Mouse (Mus musculus) MEL (cell line): ENCODE data around the gene Crb3. TPM values are rescaled to one million over a fixed set of nuclear protein-coding genes. Genes with fewer than 3 reads are reported as not detected.

ENCODE experiments used
- DNase-seq: peaks from one replicate; pipeline ENCODE4 v3.0.0; 2011; ENCODE audit warnings: low read depth, low spot score
- H3K27ac ChIP-seq: 2 replicates; pipeline ENCODE4 v1.5.1; 2012; ENCODE audit warnings: low read depth, mild to moderate bottlenecking, control low read depth, low read length, moderate library complexity; ENCODE audit not compliant: control insufficient read depth
- H3K27me3 ChIP-seq, 2 experiments: fragments of 150-350 bp in 1 of 2; sonication (generic) in 1 of 2; 2 replicates each; pipeline ENCODE4 v1.6.1; 2012; ENCODE audit warnings: low read length in 2 of 2, mild to moderate bottlenecking in 2 of 2, improper control_type of control experiment in 1 of 2, moderate library complexity in 1 of 2; ENCODE audit not compliant: insufficient read depth in 2 of 2, control insufficient read depth in 1 of 2
- H3K36me3 ChIP-seq, 2 experiments: 2 replicates each; pipeline ENCODE4 v1.6.1; 2012 to 2014; ENCODE audit warnings: low read length in 2 of 2, improper control_type of control experiment in 1 of 2, inconsistent platforms in 1 of 2, mild to moderate bottlenecking in 1 of 2; ENCODE audit not compliant: insufficient read depth in 2 of 2, control insufficient read depth in 1 of 2
- H3K4me1 ChIP-seq, 2 experiments: fragments of 150-350 bp in 1 of 2; sonication (generic) in 1 of 2; 2 replicates each; pipeline ENCODE4 v1.6.1; 2012; ENCODE audit warnings: low read length in 2 of 2, improper control_type of control experiment in 1 of 2, mild to moderate bottlenecking in 1 of 2; ENCODE audit not compliant: insufficient read depth in 2 of 2, control insufficient read depth in 1 of 2
- H3K4me3 ChIP-seq, 2 experiments: fragments of 150-350 bp in 1 of 2; sonication (generic) in 1 of 2; 2 replicates each; pipeline ENCODE4 v1.5.1; 2012; ENCODE audit warnings: low read depth in 2 of 2, low read length in 2 of 2, mild to moderate bottlenecking in 2 of 2, moderate library complexity in 2 of 2, control low read depth in 1 of 2, improper control_type of control experiment in 1 of 2; ENCODE audit not compliant: control insufficient read depth in 1 of 2, insufficient read depth in 1 of 2
- H3K79me2 ChIP-seq: 2 replicates; pipeline ENCODE4 v1.6.1; 2012; ENCODE audit warnings: mild to moderate bottlenecking, low read length, moderate library complexity; ENCODE audit not compliant: control insufficient read depth, poor library complexity, insufficient read depth
- H3K9ac ChIP-seq: 2 replicates; pipeline ENCODE4 v1.6.1; 2012; ENCODE audit warnings: low read depth, mild to moderate bottlenecking, control low read depth, low read length, moderate library complexity; ENCODE audit not compliant: control insufficient read depth, poor library complexity, severe bottlenecking
- H3K9me3 ChIP-seq: fragments of 150-350 bp; sonication (generic); replicated peaks from 2 replicates; pipeline ENCODE4 v1.6.1; 2012; ENCODE audit warnings: mild to moderate bottlenecking, low read length, improper control_type of control experiment, moderate library complexity; ENCODE audit not compliant: insufficient read depth
- BHLHE40 ChIP-seq: IDR thresholded peaks from 2 replicates; pipeline ENCODE4 v1.6.1; 2012; ENCODE audit warnings: low read depth, mild to moderate bottlenecking, inconsistent platforms, low read length, improper control_type of control experiment, borderline replicate concordance
- CHD1 ChIP-seq: IDR thresholded peaks from 2 replicates; pipeline ENCODE4 v1.6.1; 2012; ENCODE audit warnings: low read depth, mild to moderate bottlenecking, inconsistent platforms, low read length, improper control_type of control experiment
- CHD2 ChIP-seq: IDR thresholded peaks from 2 replicates; pipeline ENCODE4 v1.6.1; 2011; ENCODE audit warnings: low read length, improper control_type of control experiment
- HCFC1 ChIP-seq: IDR thresholded peaks from 2 replicates; pipeline ENCODE4 v1.6.1; 2012; ENCODE audit warnings: low read depth, mild to moderate bottlenecking, inconsistent platforms, low read length, improper control_type of control experiment, moderate library complexity
- KAT2A ChIP-seq: conservative IDR thresholded peaks from 2 replicates; pipeline ENCODE4 v1.6.1; 2012; ENCODE audit warnings: low read depth, low read length, improper control_type of control experiment, inconsistent platforms
- POLR2A ChIP-seq, 2 experiments: IDR thresholded peaks; 2 replicates each; pipeline ENCODE4 v1.6.1; 2011 to 2012; ENCODE audit warnings: low read length in 2 of 2, mild to moderate bottlenecking in 2 of 2, control low read depth in 1 of 2, improper control_type of control experiment in 1 of 2, low read depth in 1 of 2, moderate library complexity in 1 of 2; ENCODE audit not compliant: control insufficient read depth in 1 of 2, insufficient read depth in 1 of 2, poor library complexity in 1 of 2
- POLR2AphosphoS2 ChIP-seq: IDR thresholded peaks from 2 replicates; pipeline ENCODE4 v1.6.1; 2011; ENCODE audit warnings: low read length, improper control_type of control experiment
- POLR2AphosphoS5 ChIP-seq: IDR thresholded peaks from 2 replicates; pipeline ENCODE4 v1.6.1; 2012; ENCODE audit warnings: low read depth, borderline replicate concordance, mild to moderate bottlenecking, inconsistent platforms, low read length, moderate library complexity, mixed read lengths
- TBP ChIP-seq: IDR thresholded peaks from 2 replicates; pipeline ENCODE4 v1.8.0; 2011; ENCODE audit warnings: low read depth, low read length, improper control_type of control experiment
- USF1 ChIP-seq: IDR thresholded peaks from 2 replicates; pipeline ENCODE4 v1.6.1; 2014; ENCODE audit warnings: low read depth, mild to moderate bottlenecking, inconsistent platforms, low read length, improper control_type of control experiment, moderate library complexity
- ZMIZ1 ChIP-seq: IDR thresholded peaks from 2 replicates; pipeline ENCODE4 v1.6.1; 2012; ENCODE audit warnings: low read depth, mild to moderate bottlenecking, inconsistent platforms, low read length, improper control_type of control experiment, moderate library complexity
- ZNF384 ChIP-seq: IDR thresholded peaks from 2 replicates; pipeline ENCODE4 v1.6.1; 2012; ENCODE audit warnings: low read depth, mild to moderate bottlenecking, inconsistent platforms, low read length, improper control_type of control experiment
- polyA plus RNA-seq, 2 experiments: library from polyadenylated mRNA; stranded (reverse) in 1 of 2; unstranded in 1 of 2; fragments of >175 nt in 1 of 2; fragments of >200 nt in 1 of 2; gene quantifications; 2 replicates each; pipeline versions ENCODE4 v1.2.1 to v1.2.4; 2012; ENCODE audit warnings: low replicate concordance in 2 of 2, low read depth in 1 of 2; ENCODE audit not compliant: insufficient read length in 2 of 2, insufficient read depth in 1 of 2, missing spikeins in 1 of 2
- total RNA-seq: library from RNA; depleted of rRNA; stranded (reverse); fragments of 300-350 nt; gene quantifications from 2 replicates; pipeline ENCODE4 v1.2.3, GENCODE M21; 2012

The Crb3 gene
- total and polyA plus RNA-seq, 3 experiments = 0.19 TPM; not detected in 2

GRCm38 (mm10) chr17:57060231-57060801, 1.4 kb downstream of the Crb3 start (continued):
- TF ChIP-seq CHD2 (no peak), ZNF384 (no peak)

- Histone ChIP-seq H3K4me1 (peaks cover 2 to 18% of the 10 kb centered on the region in 2 experiments; a peak in 3 of 4 replicates), H3K4me3 (peak overlapping the region; percentile 1 to 46; a peak in 3 of 4 replicates)
- TF ChIP-seq POLR2A (IDR thresholded peaks at IDR 0.05; ENCODE audit: control insufficient read depth in 1 of 2, insufficient read depth in 1 of 2, low read depth in 1 of 2, low read length in 2 of 2, poor library complexity in 1 of 2) (no peak), CHD1 (no peak), POLR2AphosphoS2 (no peak), BHLHE40 (peak; percentile 58; the same call in 1 of the 2 replicates), HCFC1 (no peak), POLR2AphosphoS5 (no peak), KAT2A (no peak), USF1 (peak; percentile 46), TBP (no peak), ZNF384 (no peak)
- TF ChIP-seq, all 39 proteins: peak for 2
- Histone ChIP-seq H3K36me3 (peaks cover 0 to 8% of the 10 kb centered on the region in 2 experiments; a peak in 1 of 4 replicates), H3K79me2 (peaks cover 6% of the 10 kb centered on the region), H3K27ac (no peak overlapping the region), H3K9me3 (no peaks in the 10 kb centered on the region), H3K9ac (peak overlapping the region; percentile 40), H3K27me3 (no peaks in the 10 kb centered on the region)
- no peak for DNase-seq
Observed at GRCm38 (mm10) chr17:57061069-57061468, 2.2 kb downstream of the Crb3 start.

GRCm38 (mm10) chr17:57062011-57062521, 3.2 kb downstream of the Crb3 start:
- DNase-seq = no peak
- Histone ChIP-seq H3K27ac (no peak overlapping the region), H3K79me2 (peaks cover 6% of the 10 kb centered on the region), H3K4me3 (peak overlapping the region; percentile 37 to 46), H3K9me3 (no peaks in the 10 kb centered on the region), H3K9ac (no peak overlapping the region), H3K27me3 (no peaks in the 10 kb centered on the region), H3K4me1 (peaks cover 2 to 23% of the 10 kb centered on the region in 2 experiments; a peak in 3 of 4 replicates), H3K36me3 (peaks cover 0 to 14% of the 10 kb centered on the region in 2 experiments; a peak in 2 of 4 replicates)
- peak; percentile 67 for TF ChIP-seq USF1
- TF ChIP-seq ZMIZ1 = no peak
